Mouse (Mus musculus) kidney, embryonic 16.5 days (tissue): ENCODE measurements around the gene Zfp3. TPM values are rescaled to one million over a fixed set of nuclear protein-coding genes. Genes with fewer than 3 reads are reported as not detected.

Experiments
- ATAC-seq: fragments of 200-750 bp; cut with Nextera tagmentation; 2 replicates; pipeline ENCODE4 v1.8.0; 2017; ENCODE audit warnings: moderate TSS enrichment; ENCODE audit not compliant: low FRiP score, low TSS enrichment
- H3K27ac ChIP-seq: fragments of 300-500 bp; sonication (generic); 2 replicates; pipeline ENCODE4 v1.5.1; 2014; ENCODE audit warnings: low read length
- H3K27me3 ChIP-seq: fragments of 300-500 bp; sonication (generic); 2 replicates; pipeline ENCODE4 v1.6.1; 2014; ENCODE audit warnings: low read length, control low read depth, mixed read lengths; ENCODE audit not compliant: insufficient read depth
- H3K36me3 ChIP-seq: fragments of 300-500 bp; sonication (generic); 2 replicates; pipeline ENCODE4 v1.6.1; 2014; ENCODE audit warnings: low read length, control low read depth, mixed read lengths; ENCODE audit not compliant: insufficient read depth
- H3K4me1 ChIP-seq: fragments of 300-500 bp; sonication (generic); 2 replicates; pipeline ENCODE4 v1.6.1; 2014; ENCODE audit warnings: low read length, control low read depth, mixed read lengths; ENCODE audit not compliant: insufficient read depth
- H3K4me2 ChIP-seq: fragments of 300-500 bp; sonication (generic); replicated peaks from 2 replicates; pipeline ENCODE4 v1.6.1; 2014; ENCODE audit warnings: low read depth, low read length
- H3K4me3 ChIP-seq: fragments of 300-500 bp; sonication (generic); 2 replicates; pipeline ENCODE4 v1.5.1; 2014; ENCODE audit warnings: mild to moderate bottlenecking, low read length
- H3K9ac ChIP-seq: fragments of 300-500 bp; sonication (generic); replicated peaks from 2 replicates; pipeline ENCODE4 v1.6.1; 2014; ENCODE audit warnings: low read length
- H3K9me3 ChIP-seq: fragments of 300-500 bp; sonication (generic); 2 replicates; pipeline ENCODE4 v1.6.1; 2016; ENCODE audit warnings: low read length, control low read depth
- WGBS: fragments of 180-500 bp; shearing (Covaris S2); extraction: QIAGEN DNeasy Blood & Tissue Kit; methylation state at CpG from one replicate; pipeline ENCODE4 v1.1.7; 2014; 5-methylcytosine and 5-hydroxymethylcytosine counted together
- polyA plus RNA-seq: library from polyadenylated mRNA; unstranded; fragments of >200 nt; fragmentation: Nextera tagmentation; extraction: Ambion mirVana; gene quantifications from 2 replicates; pipeline ENCODE4 v1.2.1, GENCODE M21; 2015

The Zfp3 gene
- 8.6 and 8.7 TPM in 2 replicates for polyA plus RNA-seq

DNA sequence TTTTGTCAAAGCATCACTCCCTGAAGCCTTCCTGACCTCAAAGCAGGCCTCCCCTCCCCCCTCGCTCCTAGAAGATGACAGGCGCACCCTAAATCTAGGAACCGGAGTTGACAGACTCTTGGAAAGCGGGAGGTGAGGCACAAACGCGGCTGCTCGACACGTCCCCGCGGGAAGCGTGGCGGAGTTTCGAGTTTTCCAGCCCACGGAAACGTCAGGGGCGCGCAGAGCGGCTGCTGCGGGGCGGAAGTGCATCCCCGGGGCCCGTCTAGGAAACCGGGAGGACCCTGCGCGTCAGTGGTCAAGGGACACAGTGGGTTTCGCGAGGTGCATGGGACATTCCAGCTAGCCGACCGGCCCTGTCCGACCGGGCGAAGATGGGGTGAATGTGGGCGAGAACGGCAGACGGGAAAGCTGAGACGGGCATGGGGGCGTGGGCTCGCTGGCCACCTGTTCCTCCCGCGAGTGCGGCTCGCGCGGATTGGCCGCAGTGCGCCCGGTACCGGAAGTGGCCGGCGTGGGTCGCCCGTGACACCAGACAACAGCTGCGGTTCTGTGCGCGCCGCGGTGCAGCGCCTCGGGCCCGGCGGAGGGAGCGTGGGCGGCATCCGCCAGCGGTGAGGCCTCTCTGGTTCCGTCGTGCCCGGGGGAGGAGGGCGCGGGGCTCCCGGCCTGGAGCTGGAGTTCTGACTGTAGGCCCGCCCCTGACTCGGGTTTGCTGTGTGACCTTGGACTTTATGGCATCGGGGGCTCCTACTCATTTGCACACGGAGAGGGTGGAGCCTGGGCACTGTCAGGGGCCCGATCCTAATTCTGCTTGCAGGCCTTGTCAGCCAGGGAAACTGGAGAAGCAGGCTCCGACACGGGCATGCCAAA is at the start of gene Zfp3:
Gene Zfp3 (plus strand): TSS at position 274 of the 873 bp plus-strand sequence.
- peak within 1 kb of the TSS; percentile 76 for H3K4me2 ChIP-seq
- WGBS: under 1% methylated on average over 78 of the region's 78 CpGs

DNA sequence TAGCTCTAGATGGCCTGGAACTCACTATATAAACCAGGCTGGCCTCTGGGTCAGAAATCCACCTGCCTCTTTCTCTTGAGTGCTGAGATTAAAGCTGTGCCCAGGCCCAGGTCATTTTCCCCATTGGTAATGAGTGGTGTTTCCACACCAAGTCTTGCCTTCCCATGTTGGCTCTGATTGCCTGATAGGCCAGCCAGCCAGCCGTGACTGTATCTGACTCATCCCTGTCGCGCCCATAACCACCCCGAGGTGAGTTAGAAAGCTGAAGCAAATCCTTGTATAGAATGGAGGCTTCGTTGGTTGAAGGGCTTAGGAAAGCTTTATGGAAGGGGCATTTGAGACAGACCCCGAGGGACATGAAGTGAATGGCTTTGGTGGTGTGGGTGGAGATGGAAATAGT is 48.2 kb upstream of the Zfp3 start:
- H3K27ac ChIP-seq: no peak overlapping the region
- H3K4me2 ChIP-seq: no peak overlapping the region
- ATAC-seq: no peak
- no peaks in the 10 kb centered on the region for H3K4me1 ChIP-seq
- 90% methylated on average over 6 of the region's 6 CpGs for WGBS
- H3K36me3 ChIP-seq: peaks cover 57% of the 10 kb centered on the region
- no peak overlapping the region for H3K4me3 ChIP-seq
- no peak overlapping the region for H3K9ac ChIP-seq
- H3K27me3 ChIP-seq: no peaks in the 10 kb centered on the region
- H3K9me3 ChIP-seq: no peaks in the 10 kb centered on the region

More for the DNA sequence above, at the start of gene Zfp3:
- H3K27me3 ChIP-seq: no peaks in the 10 kb centered on the region
- H3K4me3 ChIP-seq: peak within 1 kb of the TSS; percentile 74
- H3K27ac ChIP-seq: peak within 1 kb of the TSS; percentile 93
- peaks cover 8% of the 10 kb centered on the region for H3K4me1 ChIP-seq
- peaks cover 4% of the 10 kb centered on the region; the same call in 1 of the 2 replicates for H3K36me3 ChIP-seq
- H3K9me3 ChIP-seq: no peaks in the 10 kb centered on the region
- H3K9ac ChIP-seq: peak within 1 kb of the TSS; percentile 85
- peak; percentile 89 for ATAC-seq

DNA sequence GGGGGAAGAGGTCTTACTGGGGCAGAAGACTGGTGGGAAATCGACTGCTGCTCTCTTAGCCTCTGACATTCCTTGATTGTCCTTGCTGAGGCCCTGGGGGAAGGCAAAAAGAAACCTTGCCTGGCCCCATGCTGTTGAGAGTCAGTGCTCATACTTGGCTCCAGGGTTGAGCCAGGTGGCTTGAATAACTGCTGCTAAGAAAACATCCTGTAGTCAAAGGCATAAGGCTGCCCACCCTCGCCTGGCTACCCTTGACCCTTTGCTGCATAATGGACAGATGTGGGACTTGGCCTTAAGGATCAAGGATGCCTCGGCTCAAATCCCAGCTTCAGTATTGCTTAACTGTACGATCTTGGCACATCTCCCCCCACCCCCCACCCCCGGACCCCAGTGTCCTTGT is 45.5 kb upstream of the Zfp3 start:
- no peak overlapping the region for H3K9ac ChIP-seq
- no peaks in the 10 kb centered on the region for H3K27me3 ChIP-seq
- 65% methylated on average over 5 of the region's 5 CpGs for WGBS
- no peaks in the 10 kb centered on the region for H3K4me1 ChIP-seq
- H3K9me3 ChIP-seq: no peaks in the 10 kb centered on the region
- H3K4me3 ChIP-seq: no peak overlapping the region
- H3K27ac ChIP-seq: no peak overlapping the region
- no peak overlapping the region for H3K4me2 ChIP-seq
- ATAC-seq: no peak
- peaks cover 61% of the 10 kb centered on the region for H3K36me3 ChIP-seq

DNA sequence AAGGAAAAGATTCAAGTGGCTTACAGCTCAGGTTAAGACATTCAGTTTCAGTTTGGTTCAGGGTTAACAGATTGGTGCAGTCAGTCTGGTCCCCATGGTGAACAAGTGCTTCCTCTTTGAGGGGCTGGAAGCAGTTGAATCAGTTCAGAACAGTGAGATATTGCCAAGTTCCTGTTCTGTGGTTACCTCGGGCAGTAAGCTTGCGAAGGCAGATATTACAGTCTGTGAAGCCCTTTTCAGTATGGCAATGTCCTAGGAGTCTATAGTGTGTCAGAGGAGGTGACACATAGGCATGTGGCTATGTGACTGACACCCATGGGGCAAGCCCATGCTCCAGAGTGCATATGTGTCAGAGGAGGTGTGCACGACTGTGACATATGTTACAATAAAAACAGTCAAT is 43.4 kb upstream of the Zfp3 start:
- Histone ChIP-seq H3K27me3 (no peaks in the 10 kb centered on the region), H3K4me1 (no peaks in the 10 kb centered on the region), H3K36me3 (peaks cover 76% of the 10 kb centered on the region), H3K9ac (no peak overlapping the region), H3K9me3 (no peaks in the 10 kb centered on the region), H3K27ac (no peak overlapping the region), H3K4me3 (no peak overlapping the region), H3K4me2 (no peak overlapping the region)
- WGBS: 89% methylated on average over 3 of the region's 3 CpGs
- ATAC-seq: no peak

DNA sequence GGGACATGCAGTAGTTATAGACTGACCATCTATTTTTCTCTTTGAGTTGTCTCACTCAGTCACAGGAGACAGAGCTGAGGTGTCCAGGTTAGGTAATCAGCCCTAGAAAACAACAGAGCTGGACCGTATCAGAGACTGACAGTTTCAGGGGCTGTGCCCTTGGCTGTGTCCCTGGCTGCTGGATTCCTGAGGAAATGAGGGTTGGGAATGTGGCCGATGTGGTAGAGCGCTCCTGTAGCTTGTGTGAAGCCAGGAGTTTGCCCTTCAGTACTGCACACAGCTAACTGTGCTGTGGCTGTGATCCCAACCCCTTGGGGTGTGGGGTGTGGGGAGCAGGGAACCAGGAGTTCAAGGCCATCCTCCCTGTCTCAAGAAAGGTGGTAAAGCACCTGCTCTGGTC is 42.9 kb upstream of the Zfp3 start:
- no peak for ATAC-seq
- H3K4me3 ChIP-seq: no peak overlapping the region
- no peak overlapping the region for H3K4me2 ChIP-seq
- H3K27me3 ChIP-seq: no peaks in the 10 kb centered on the region
- WGBS: 96% methylated on average over 3 of the region's 3 CpGs
- peaks cover 79% of the 10 kb centered on the region for H3K36me3 ChIP-seq
- no peak overlapping the region for H3K27ac ChIP-seq
- H3K9ac ChIP-seq: no peak overlapping the region
- no peaks in the 10 kb centered on the region for H3K9me3 ChIP-seq
- no peaks in the 10 kb centered on the region for H3K4me1 ChIP-seq

DNA sequence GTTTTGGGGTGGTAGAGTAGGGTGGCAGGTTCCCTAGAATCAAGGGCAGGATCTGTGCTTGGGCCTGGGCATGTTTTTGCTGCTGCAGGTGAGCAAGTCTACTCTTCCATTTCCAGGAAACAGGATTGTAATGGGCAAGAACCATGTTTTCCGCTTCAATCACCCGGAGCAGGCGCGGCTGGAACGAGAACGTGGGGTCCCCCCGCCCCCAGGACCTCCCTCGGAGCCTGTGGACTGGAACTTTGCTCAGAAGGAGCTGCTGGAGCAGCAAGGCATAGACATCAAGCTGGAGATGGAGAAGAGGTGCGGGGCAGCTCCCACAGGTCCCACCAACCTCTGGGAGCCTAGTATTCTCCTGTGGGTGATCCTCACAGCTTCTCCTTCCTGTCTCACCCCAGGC is 39.3 kb upstream of the Zfp3 start:
- 86% methylated on average over 9 of the region's 9 CpGs for WGBS
- peaks cover 75% of the 10 kb centered on the region for H3K36me3 ChIP-seq
- no peaks in the 10 kb centered on the region for H3K4me1 ChIP-seq
- H3K27me3 ChIP-seq: no peaks in the 10 kb centered on the region
- ATAC-seq: no peak
- no peak overlapping the region for H3K9ac ChIP-seq
- no peak overlapping the region for H3K4me3 ChIP-seq
- H3K27ac ChIP-seq: no peak overlapping the region
- no peaks in the 10 kb centered on the region for H3K9me3 ChIP-seq
- no peak overlapping the region for H3K4me2 ChIP-seq

DNA sequence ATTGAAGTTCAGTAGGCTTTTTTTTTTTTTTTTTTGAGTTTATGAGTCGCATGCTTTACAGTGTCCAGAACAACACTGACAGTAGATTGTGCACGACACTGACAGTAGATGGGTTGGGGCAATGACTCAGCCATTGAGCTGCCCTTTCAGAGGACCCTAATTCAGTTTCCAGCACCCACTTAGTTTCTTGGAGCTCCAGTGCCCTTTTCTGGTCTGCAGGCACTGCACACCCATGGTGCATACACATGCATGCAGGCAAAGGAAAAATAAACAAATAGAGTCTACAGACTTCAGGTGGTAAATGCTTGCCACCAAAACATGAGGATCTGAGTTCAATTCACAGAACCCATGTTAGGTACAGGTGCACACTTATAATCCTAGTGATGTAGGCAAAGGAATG is 37.4 kb upstream of the Zfp3 start:
- no peak overlapping the region for H3K27ac ChIP-seq
- H3K4me2 ChIP-seq: no peak overlapping the region
- H3K4me1 ChIP-seq: no peaks in the 10 kb centered on the region
- no peak overlapping the region for H3K4me3 ChIP-seq
- no peaks in the 10 kb centered on the region for H3K9me3 ChIP-seq
- ATAC-seq: no peak
- peaks cover 65% of the 10 kb centered on the region for H3K36me3 ChIP-seq
- WGBS: 77% methylated on average over 2 of the region's 2 CpGs
- no peaks in the 10 kb centered on the region for H3K27me3 ChIP-seq
- no peak overlapping the region for H3K9ac ChIP-seq

DNA sequence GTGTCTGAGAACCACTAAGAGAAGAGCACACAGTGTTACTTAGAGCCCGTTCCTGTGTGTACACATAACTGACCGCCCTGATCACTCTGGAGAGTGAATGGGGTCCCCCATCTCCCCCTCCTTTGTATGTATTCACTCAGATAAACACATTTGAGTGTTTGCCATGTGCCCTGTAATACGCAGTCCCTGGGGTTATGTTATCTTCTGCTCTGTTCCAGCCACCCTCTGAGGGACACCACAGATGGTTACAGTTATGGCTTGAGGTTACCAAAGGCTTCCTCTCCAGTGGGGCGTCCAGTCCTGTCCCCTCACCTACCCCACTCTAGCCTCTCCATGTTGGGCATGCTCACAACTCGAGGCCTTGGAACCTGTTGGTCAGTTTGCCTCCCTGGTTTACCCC is 36.6 kb upstream of the Zfp3 start:
- 85% methylated on average over 5 of the region's 5 CpGs for WGBS
- H3K9me3 ChIP-seq: no peaks in the 10 kb centered on the region
- H3K4me2 ChIP-seq: no peak overlapping the region
- peaks cover 59% of the 10 kb centered on the region for H3K36me3 ChIP-seq
- no peak overlapping the region for H3K9ac ChIP-seq
- H3K4me3 ChIP-seq: no peak overlapping the region
- ATAC-seq: no peak
- no peaks in the 10 kb centered on the region for H3K27me3 ChIP-seq
- no peak overlapping the region for H3K27ac ChIP-seq
- H3K4me1 ChIP-seq: no peaks in the 10 kb centered on the region

DNA sequence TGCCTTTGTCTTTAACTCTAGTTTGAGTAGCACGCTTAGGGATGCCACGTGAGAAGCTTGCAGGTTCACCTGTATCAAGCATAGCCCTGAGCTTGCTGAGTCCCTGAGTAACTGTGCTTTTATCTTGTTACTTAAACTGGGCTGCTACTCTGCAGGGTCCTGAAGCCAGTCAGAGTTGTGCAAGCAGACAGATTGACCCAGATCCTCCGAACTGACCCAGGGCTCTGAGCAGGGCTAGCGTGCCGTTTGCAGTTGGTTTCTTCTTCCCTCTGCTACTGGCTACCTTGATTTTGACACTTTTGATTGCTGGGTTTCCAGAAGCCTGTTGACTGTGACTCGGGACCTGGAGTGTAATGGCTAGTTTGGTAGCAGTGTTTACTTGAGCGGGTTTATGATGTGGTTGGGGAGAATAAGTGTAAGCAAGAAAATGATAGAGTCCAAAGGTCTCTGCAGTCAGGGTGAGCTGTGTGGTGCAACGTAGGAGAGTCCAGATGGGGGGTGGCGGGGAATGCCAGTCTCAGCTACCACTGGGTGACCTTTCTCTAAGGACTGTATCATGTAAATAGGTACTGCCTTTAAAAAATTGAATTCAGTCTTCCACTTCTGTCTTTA is 33.5 kb upstream of the Zfp3 start:
- peaks cover 36% of the 10 kb centered on the region for H3K36me3 ChIP-seq
- H3K4me3 ChIP-seq: no peak overlapping the region
- no peak overlapping the region for H3K9ac ChIP-seq
- no peak overlapping the region for H3K27ac ChIP-seq
- H3K27me3 ChIP-seq: no peaks in the 10 kb centered on the region
- 79% methylated on average over 9 of the region's 9 CpGs for WGBS
- no peaks in the 10 kb centered on the region for H3K4me1 ChIP-seq
- no peak for ATAC-seq
- H3K9me3 ChIP-seq: no peaks in the 10 kb centered on the region
- H3K4me2 ChIP-seq: no peak overlapping the region

DNA sequence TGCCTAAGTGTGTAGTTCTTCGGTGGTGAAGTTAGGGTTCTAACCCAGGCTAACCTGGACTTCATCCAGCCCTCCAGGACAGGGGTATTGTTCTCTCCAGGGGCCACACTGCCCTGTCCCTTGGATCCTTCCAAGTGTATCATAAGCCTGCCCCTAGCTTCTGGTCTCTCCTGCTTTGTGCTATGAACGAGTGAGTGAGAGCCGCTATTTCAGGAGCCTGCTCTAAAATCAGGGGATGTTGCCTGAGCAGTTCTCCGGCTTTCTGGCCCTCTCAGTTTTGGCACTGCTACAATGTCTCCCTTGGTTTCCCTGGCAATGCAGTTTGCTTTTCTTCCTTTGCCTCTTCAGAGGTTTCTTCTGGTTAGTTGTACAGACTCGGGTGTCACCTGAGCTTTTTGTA is 32.8 kb upstream of the Zfp3 start:
- Histone ChIP-seq H3K9ac (no peak overlapping the region), H3K4me3 (no peak overlapping the region), H3K27me3 (no peaks in the 10 kb centered on the region), H3K36me3 (peaks cover 29% of the 10 kb centered on the region), H3K9me3 (no peaks in the 10 kb centered on the region), H3K27ac (no peak overlapping the region), H3K4me1 (no peaks in the 10 kb centered on the region), H3K4me2 (no peak overlapping the region)
- 75% methylated on average over 5 of the region's 5 CpGs for WGBS
- no peak for ATAC-seq
